Mouse (Mus musculus) lung, postnatal 0 days (tissue): ENCODE measurements around the gene Kazn.

Experiments used
- CTCF ChIP-seq: IDR thresholded peaks from 2 replicates; pipeline ENCODE4 v1.5.1; 2016; ENCODE audit warnings: antibody characterized with exemption, mild to moderate bottlenecking
- EP300 ChIP-seq: IDR thresholded peaks from 2 replicates; pipeline ENCODE4 v1.6.1; 2016; ENCODE audit warnings: antibody characterized with exemption, mild to moderate bottlenecking, control low read depth

- TF ChIP-seq CTCF (no peak), EP300 (no peak)
Measured at GRCm38 (mm10) chr4:142234828-142235227, 4.4 kb downstream of the Kazn start.
